Mouse (Mus musculus) liver, embryonic 14.5 days (tissue): ENCODE data around the gene Clic1. TPM values are rescaled to one million over a fixed set of nuclear protein-coding genes. Genes with fewer than 3 reads are reported as not detected.
A peak's percentile ranks its signal among the peaks of the same experiment; 100 is the strongest.

Source experiments
- ATAC-seq: fragments of 200-750 bp; cut with Nextera tagmentation; 2 replicates; pipeline ENCODE4 v1.8.0; 2017; ENCODE audit warnings: moderate number of reproducible peaks, mild to moderate bottlenecking, moderate library complexity; ENCODE audit not compliant: insufficient read depth
- DNase-seq, 3 experiments: peaks; one replicate each; pipeline ENCODE4 v3.0.0-alpha.2; 2012 to 2013; ENCODE audit warnings: low read depth in 3 of 3, low spot score in 3 of 3
- H3K27ac ChIP-seq: fragments of 300-500 bp; sonication (generic); 2 replicates; pipeline ENCODE4 v1.5.1; 2014; ENCODE audit warnings: moderate library complexity, mild to moderate bottlenecking, control low read depth, inconsistent platforms
- H3K27me3 ChIP-seq: fragments of 300-500 bp; sonication (generic); 2 replicates; pipeline ENCODE4 v1.6.1; 2014; ENCODE audit warnings: mild to moderate bottlenecking, low read length, moderate library complexity; ENCODE audit not compliant: control insufficient read depth, insufficient read depth
- H3K36me3 ChIP-seq: fragments of 300-500 bp; sonication (generic); replicated peaks from 2 replicates; pipeline ENCODE4 v1.6.1; 2014; ENCODE audit warnings: low read depth; ENCODE audit not compliant: control insufficient read depth, insufficient read depth
- H3K4me1 ChIP-seq, 2 experiments: fragments of 200-500 bp in 1 of 2; fragments of 300-500 bp in 1 of 2; sonication (generic) in 1 of 2; replicated peaks; 2 replicates each; pipeline ENCODE4 v1.6.1; 2012 to 2014; ENCODE audit warnings: antibody characterized with exemption in 1 of 2, inconsistent platforms in 1 of 2, low read length in 1 of 2; ENCODE audit not compliant: control insufficient read depth in 2 of 2, insufficient read depth in 2 of 2
- H3K4me2 ChIP-seq: fragments of 300-500 bp; sonication (generic); 2 replicates; pipeline ENCODE4 v1.6.1; 2014; ENCODE audit warnings: low read depth, mild to moderate bottlenecking, control low read depth, moderate library complexity
- H3K4me3 ChIP-seq, 2 experiments: fragments of 200-500 bp in 1 of 2; fragments of 300-500 bp in 1 of 2; sonication (generic) in 1 of 2; 2 replicates each; pipeline ENCODE4 v1.5.1; 2012 to 2014; ENCODE audit warnings: low read depth in 2 of 2, low read length in 2 of 2, mild to moderate bottlenecking in 2 of 2, control low read depth in 1 of 2, inconsistent platforms in 1 of 2, moderate library complexity in 1 of 2; ENCODE audit not compliant: insufficient read depth in 1 of 2
- H3K9ac ChIP-seq: fragments of 300-500 bp; sonication (generic); replicated peaks from 2 replicates; pipeline ENCODE4 v1.6.1; 2014; ENCODE audit warnings: mild to moderate bottlenecking, control low read depth, moderate library complexity
- H3K9me3 ChIP-seq: fragments of 300-500 bp; sonication (generic); 2 replicates; pipeline ENCODE4 v1.6.1; 2016; ENCODE audit warnings: low read length, mixed read lengths; ENCODE audit not compliant: control insufficient read depth
- CTCF ChIP-seq: IDR thresholded peaks from 2 replicates; pipeline ENCODE4 v1.5.1; 2016; ENCODE audit warnings: antibody characterized with exemption, low read depth, control low read depth
- EP300 ChIP-seq: IDR thresholded peaks from 2 replicates; pipeline ENCODE4 v1.6.1; 2016; ENCODE audit warnings: antibody characterized with exemption, low read depth
- WGBS: fragments of 180-500 bp; shearing (Covaris S2); extraction: QIAGEN DNeasy Blood & Tissue Kit; methylation state at CpG from one replicate; pipeline ENCODE4 v1.1.7; 2014; ENCODE audit not compliant: insufficient replicate concordance; 5-methylcytosine and 5-hydroxymethylcytosine counted together
- polyA plus RNA-seq, 2 experiments: library from polyadenylated mRNA; depleted of rRNA in 1 of 2; stranded (reverse) in 1 of 2; unstranded in 1 of 2; fragments of >200 nt; fragmentation: Nextera tagmentation in 1 of 2; extraction: Ambion mirVana in 1 of 2; gene quantifications; 2 replicates each; pipeline versions ENCODE4 v1.2.1 to v1.2.3; 2012 to 2014

The Clic1 gene
- polyA plus RNA-seq, 2 experiments, result 38.1 to 78.0 TPM

DNA sequence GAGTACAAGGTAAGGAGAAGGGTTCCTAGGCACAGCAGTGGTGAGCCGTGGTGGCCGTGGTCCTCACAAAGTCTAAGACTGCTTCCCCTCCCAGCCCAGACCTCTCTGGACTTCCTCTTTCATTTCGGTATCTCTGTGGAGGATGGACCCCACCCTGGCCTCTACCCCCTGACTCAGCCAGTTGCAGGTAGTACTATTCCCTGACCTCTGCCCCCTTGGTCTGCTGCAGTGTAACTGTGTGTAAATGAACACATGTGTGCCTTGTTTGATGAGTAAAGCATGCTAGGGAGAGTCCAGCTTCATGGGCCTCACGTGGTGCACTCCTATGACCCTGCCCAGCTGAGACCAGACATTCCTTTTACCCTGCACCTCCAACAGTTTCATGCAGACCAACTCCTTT is 26.0 kb upstream of the Clic1 start:
- H3K4me1 ChIP-seq, result peaks cover 21 to 34% of the 10 kb centered on the region in 2 experiments
- H3K27me3 ChIP-seq, result no peaks in the 10 kb centered on the region
- no peak for TF ChIP-seq EP300
- TF ChIP-seq CTCF, result no peak
- no peaks in the 10 kb centered on the region for H3K36me3 ChIP-seq
- H3K9ac ChIP-seq, result no peak overlapping the region
- WGBS, result 21% methylated on average over 4 of the region's 4 CpGs
- DNase-seq (no peak), ATAC-seq (no peak)
- H3K4me2 ChIP-seq, result no peak overlapping the region
- no peak overlapping the region for H3K27ac ChIP-seq
- no peaks in the 10 kb centered on the region for H3K9me3 ChIP-seq
- no peak overlapping the region for H3K4me3 ChIP-seq

DNA sequence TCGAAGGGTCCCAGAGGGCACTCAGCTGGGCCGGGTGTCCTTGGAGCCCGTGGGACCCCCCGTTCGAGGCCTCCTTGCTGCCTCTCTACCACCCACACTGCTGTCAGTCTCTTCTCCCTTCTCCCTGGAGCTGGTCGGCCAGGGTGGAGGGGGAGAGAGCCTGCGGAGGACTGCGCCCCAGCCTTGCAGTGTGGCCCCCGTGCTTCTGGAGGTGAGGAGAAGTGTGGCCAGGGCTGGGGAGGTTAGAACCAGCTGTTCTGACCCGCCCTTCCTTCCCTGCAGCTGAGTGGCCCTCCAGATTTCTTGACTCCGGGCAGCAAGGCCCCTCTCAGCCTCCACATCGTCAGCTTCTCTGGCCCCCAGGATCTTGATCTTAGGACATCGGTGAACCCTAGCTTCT is 25.5 kb upstream of the Clic1 start:
- ATAC-seq (no peak), DNase-seq (no peak)
- Histone ChIP-seq H3K4me2 (no peak overlapping the region), H3K27ac (no peak overlapping the region), H3K27me3 (no peaks in the 10 kb centered on the region), H3K36me3 (no peaks in the 10 kb centered on the region), H3K4me1 (peaks cover 21 to 34% of the 10 kb centered on the region in 2 experiments), H3K9me3 (no peaks in the 10 kb centered on the region), H3K9ac (no peak overlapping the region), H3K4me3 (no peak overlapping the region)
- 43% methylated on average over 13 of the region's 13 CpGs for WGBS
- TF ChIP-seq EP300 (no peak), CTCF (no peak)

DNA sequence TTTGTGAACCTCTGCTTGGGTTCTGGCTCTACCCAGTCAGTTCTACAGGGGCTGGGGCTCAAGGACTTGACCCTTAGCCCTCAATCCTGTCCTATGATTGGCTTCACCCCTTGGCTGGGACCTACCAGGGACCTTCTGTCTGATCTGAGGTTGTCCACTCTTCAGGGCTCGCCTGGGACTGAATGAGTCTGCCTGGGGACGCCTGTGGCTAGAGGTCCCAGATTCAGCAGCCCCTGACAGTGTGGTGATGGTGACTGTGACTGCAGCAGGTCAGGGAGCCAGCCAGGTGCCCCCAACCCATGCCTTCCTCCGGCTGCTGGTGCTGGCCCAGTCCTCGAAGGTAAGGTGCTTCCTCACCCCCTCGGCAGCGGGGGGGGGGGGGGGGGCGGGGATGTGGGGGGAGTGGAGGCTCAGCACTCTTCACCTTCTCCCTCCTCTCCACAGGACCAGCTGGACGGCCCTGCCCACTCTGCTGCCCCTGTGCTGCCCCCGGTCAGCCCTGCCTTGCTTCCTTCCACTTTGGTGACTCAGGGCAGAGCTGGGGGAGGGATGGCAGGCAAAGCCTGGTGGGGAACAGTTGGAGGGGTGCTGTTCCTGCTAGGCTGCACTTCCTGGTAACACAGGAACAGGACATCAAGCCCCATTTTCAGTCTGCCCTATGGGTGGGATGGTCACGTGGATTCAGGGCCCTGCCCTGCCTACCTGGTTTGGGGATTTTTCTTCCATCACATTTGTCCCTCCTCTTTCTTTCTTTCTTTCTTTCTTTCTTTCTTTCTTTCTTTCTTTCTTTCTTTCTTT is 24.9 kb upstream of the Clic1 start:
- no peaks in the 10 kb centered on the region for H3K9me3 ChIP-seq
- H3K9ac ChIP-seq, result no peak overlapping the region
- 38% methylated on average over 10 of the region's 10 CpGs for WGBS
- H3K4me3 ChIP-seq, result no peak overlapping the region
- no peak overlapping the region for H3K27ac ChIP-seq
- H3K4me2 ChIP-seq, result no peak overlapping the region
- ATAC-seq, result no peak
- H3K27me3 ChIP-seq, result no peaks in the 10 kb centered on the region
- no peak for DNase-seq
- H3K4me1 ChIP-seq, result peaks cover 21 to 35% of the 10 kb centered on the region in 2 experiments
- TF ChIP-seq CTCF, result no peak
- TF ChIP-seq EP300, result no peak
- H3K36me3 ChIP-seq, result no peaks in the 10 kb centered on the region

DNA sequence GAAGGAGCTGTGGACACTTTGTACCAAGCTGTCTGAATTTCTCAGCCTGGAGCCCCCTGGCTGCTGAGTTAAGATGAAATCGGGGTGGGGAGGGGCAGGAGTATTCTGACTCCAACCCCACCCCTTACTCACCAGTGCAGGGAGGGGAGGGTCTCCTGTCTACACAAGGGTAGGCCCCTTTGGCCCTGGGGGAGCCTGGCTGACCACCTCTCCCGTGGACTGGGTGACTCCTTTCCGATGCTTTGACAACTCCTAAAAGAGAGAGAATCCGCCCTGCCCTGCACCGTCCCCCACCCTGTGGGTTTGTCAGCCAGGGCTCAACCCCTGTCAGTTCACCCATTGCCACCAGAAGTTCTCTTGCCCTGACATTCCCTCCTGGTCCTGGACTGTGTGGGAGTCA is 23.6 kb upstream of the Clic1 start:
- Histone ChIP-seq H3K4me1 (peaks cover 20 to 36% of the 10 kb centered on the region in 2 experiments), H3K4me2 (no peak overlapping the region), H3K27ac (no peak overlapping the region), H3K9ac (no peak overlapping the region), H3K36me3 (no peaks in the 10 kb centered on the region), H3K9me3 (no peaks in the 10 kb centered on the region), H3K4me3 (no peak overlapping the region), H3K27me3 (no peaks in the 10 kb centered on the region)
- WGBS, result 72% methylated on average over 5 of the region's 5 CpGs
- DNase-seq (no peak), ATAC-seq (no peak)
- TF ChIP-seq EP300 (no peak), CTCF (no peak)

DNA sequence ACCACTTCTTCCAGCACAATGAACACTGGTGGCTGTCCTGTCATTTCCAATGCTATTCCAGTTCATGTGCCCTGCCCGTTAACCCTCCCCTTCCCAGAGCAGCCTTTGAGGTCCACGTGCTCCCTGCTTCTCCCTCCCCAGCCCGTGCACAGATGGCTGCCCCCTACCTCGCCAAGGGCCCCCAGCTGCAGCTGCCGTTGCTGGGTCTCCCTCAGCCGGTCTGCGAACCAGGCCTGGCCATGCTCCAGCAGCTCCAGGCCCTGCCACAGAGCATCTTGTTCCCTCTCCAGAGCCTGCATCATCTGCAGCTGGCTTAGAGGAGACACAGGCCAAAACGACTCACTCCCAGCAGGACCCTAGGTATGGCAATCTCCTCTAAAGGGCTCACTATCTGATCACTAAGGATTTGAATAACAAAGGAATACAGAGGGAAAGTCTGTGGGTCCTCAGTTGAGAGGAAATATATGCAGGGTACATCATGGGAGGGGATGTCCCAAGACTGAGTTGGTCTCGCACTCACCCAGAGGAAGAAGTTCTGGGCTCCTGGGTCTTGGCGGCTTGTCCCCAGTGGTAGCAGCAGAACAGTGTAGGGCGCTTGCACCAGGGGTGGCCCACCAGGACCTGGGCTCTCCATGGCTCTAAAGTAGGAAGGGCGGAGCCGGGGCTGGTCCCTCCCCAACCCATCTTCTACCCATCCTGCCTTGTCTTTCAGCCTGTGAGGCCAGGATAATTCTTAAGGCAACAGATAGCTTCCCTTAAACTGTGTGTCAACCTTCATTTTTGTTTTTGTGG is 22.3 kb upstream of the Clic1 start, which contains the start of gene Sapcd1:
Gene Sapcd1 (minus strand): TSS at position 740 of the 792 bp plus-strand sequence.
- H3K27ac ChIP-seq, result no peak within 1 kb of the TSS
- 0 out of 2 replicates have a peak, but pooled peaks have one; percentile 36 for ATAC-seq
- H3K4me1 ChIP-seq, result peaks cover 11 to 31% of the 10 kb centered on the region in 2 experiments
- H3K36me3 ChIP-seq, result no peaks in the 10 kb centered on the region
- TF ChIP-seq EP300 (no peak), CTCF (no peak)
- no peaks in the 10 kb centered on the region for H3K9me3 ChIP-seq
- no peaks in the 10 kb centered on the region for H3K27me3 ChIP-seq
- no peak within 1 kb of the TSS for H3K4me2 ChIP-seq
- 46% methylated on average over 13 of the region's 13 CpGs for WGBS
- H3K4me3 ChIP-seq, result no peak within 1 kb of the TSS
- DNase-seq, result no peak
- no peak within 1 kb of the TSS for H3K9ac ChIP-seq
